Mouse (Mus musculus): ENCODE measurements around the gene Ggta1. TPM values are rescaled to one million over a fixed set of nuclear protein-coding genes. Genes with fewer than 3 reads are reported as not detected.

The Ggta1 gene
- polyA plus RNA-seq, 1 experiment from 2014 or later = 28.9 TPM

DNA sequence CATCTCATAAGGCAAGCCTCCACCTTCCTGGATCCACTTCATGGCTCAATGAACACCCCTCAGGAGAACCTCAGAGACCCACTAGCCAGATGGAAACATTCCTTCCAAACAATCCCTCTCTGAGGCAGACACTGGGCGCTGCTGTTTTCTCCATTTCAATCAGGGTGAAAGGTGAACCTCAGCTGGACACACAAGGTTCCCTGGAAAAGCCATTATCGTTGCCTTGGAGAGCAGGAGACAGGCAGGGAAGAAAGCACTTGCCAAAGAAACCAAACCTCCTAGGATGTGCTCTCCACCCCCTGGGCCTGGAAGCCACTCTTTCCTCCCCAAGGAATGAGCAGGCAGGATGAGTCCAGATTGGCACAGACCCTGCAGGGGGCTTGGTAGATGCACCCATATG is 35.5 kb downstream of the Ggta1 start:
- Histone ChIP-seq H3K9me3 (replicated peaks; ENCODE audit: control insufficient read depth, low read length) (no peaks in the 10 kb centered on the region), H3K27ac (ENCODE audit: low read length) (no peak overlapping the region), H3K27me3 (ENCODE audit: control insufficient read depth, insufficient read depth, low read length) (no peaks in the 10 kb centered on the region), H3K4me1 (ENCODE audit: control insufficient read depth, insufficient read depth, low read length) (peaks cover 18% of the 10 kb centered on the region), H3K9ac (ENCODE audit: low read length) (no peak overlapping the region), H3K4me3 (replicated peaks; ENCODE audit: low read length) (no peak overlapping the region), H3K4me2 (ENCODE audit: low read depth, low read length) (no peak overlapping the region), H3K36me3 (ENCODE audit: control insufficient read depth, insufficient read depth, low read length) (no peaks in the 10 kb centered on the region)
- 25% methylated on average over 2 of the region's 2 CpGs for WGBS
- ATAC-seq (ENCODE audit: insufficient read depth, low FRiP score) = no peak

DNA sequence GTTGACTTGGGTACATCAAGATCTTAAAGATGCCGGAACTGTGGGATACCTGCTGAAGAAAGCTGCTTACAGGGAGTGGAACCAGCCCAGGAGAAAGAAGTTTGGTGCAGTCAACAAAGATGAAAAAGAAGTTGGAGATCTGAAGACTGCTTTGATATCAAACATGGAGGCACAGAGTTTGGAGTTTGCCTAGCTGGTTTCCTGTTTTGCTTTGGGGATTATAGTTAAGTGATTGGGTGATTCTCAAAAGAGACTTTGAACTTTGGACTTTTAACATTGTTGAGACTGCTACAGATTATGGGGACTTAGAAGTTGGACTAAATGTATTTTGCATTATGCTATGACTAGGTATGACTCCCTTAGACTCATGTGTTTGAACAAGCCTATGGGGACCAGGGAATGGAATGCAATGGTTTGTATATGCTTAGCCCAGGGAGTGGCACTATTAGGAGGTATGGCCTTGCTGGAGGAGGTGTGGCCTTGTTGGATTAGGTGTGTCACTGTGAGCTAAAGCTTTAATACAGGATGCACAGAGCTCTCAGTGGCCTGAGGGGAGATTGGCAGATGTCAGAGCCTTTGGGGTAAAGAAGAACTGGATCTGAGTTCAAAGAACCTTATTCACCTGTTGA is 39.2 kb downstream of the Ggta1 start:
- H3K9ac ChIP-seq (ENCODE audit: low read length) = no peak overlapping the region
- no peak overlapping the region for H3K4me2 ChIP-seq (ENCODE audit: low read depth, low read length)
- 92% methylated on average over 1 of the region's 1 CpGs for WGBS
- no peaks in the 10 kb centered on the region for H3K4me1 ChIP-seq (ENCODE audit: control insufficient read depth, insufficient read depth, low read length)
- H3K27ac ChIP-seq (ENCODE audit: low read length) = 0 out of 2 replicates have a peak overlapping the region, but pooled peaks have one; percentile 6
- ATAC-seq (ENCODE audit: insufficient read depth, low FRiP score) = peak; percentile 76
- no peak overlapping the region for H3K4me3 ChIP-seq (replicated peaks; ENCODE audit: low read length)
- H3K36me3 ChIP-seq (ENCODE audit: control insufficient read depth, insufficient read depth, low read length) = peaks cover 17% of the 10 kb centered on the region
- H3K27me3 ChIP-seq (ENCODE audit: control insufficient read depth, insufficient read depth, low read length) = no peaks in the 10 kb centered on the region
- H3K9me3 ChIP-seq (replicated peaks; ENCODE audit: control insufficient read depth, low read length) = peaks cover 8% of the 10 kb centered on the region; the same call in 1 of the 2 replicates

DNA sequence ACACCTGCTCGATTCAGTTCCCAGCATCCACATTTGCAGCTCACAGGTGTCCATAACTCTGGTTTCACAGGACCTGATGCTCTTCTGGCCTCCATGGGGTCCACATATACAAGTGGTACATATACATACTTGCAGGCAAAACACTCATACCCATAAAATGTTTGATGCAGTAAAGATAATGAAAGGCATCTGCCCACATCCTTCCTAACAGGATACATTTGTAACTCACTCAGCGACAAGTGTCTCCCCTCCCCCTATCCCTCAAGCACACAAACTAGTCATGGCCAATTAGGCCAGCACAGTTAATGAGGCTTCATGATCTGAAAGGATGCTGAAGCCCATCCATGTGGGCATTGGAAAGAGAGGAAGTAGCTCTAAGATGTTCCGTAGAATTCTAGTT is 40.6 kb downstream of the Ggta1 start:
- H3K27me3 ChIP-seq (ENCODE audit: control insufficient read depth, insufficient read depth, low read length) = no peaks in the 10 kb centered on the region
- peaks cover 17% of the 10 kb centered on the region for H3K36me3 ChIP-seq (ENCODE audit: control insufficient read depth, insufficient read depth, low read length)
- ATAC-seq (ENCODE audit: insufficient read depth, low FRiP score) = no peak
- no peaks in the 10 kb centered on the region for H3K4me1 ChIP-seq (ENCODE audit: control insufficient read depth, insufficient read depth, low read length)
- peaks cover 8% of the 10 kb centered on the region; the same call in 1 of the 2 replicates for H3K9me3 ChIP-seq (replicated peaks; ENCODE audit: control insufficient read depth, low read length)
- H3K27ac ChIP-seq (ENCODE audit: low read length) = no peak overlapping the region
- H3K4me2 ChIP-seq (ENCODE audit: low read depth, low read length) = no peak overlapping the region
- H3K4me3 ChIP-seq (replicated peaks; ENCODE audit: low read length) = no peak overlapping the region
- H3K9ac ChIP-seq (ENCODE audit: low read length) = no peak overlapping the region
- WGBS = 88% methylated on average over 3 of the region's 3 CpGs

DNA sequence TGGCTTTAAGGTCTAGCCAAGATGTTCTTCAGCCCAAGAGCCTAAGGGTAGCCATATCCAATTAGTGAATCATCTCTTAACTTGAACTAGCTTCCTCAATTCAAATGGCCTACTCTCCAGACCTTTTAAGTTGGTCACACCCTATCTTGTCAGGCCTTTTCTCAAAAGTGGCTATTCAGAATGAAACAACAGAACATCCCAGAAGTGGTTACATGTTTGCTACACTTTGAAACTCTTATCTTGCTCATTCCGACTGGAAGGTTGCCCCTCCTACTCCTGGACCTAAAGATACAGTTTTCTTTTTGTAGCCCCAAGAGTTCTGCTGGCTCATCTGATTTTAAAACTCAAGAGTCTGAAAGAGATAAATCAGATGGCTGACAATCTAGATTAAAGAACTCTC is 42.4 kb downstream of the Ggta1 start:
- Histone ChIP-seq H3K27me3 (ENCODE audit: control insufficient read depth, insufficient read depth, low read length) (no peaks in the 10 kb centered on the region), H3K4me2 (ENCODE audit: low read depth, low read length) (no peak overlapping the region), H3K4me1 (ENCODE audit: control insufficient read depth, insufficient read depth, low read length) (no peaks in the 10 kb centered on the region), H3K9me3 (replicated peaks; ENCODE audit: control insufficient read depth, low read length) (peaks cover 8% of the 10 kb centered on the region; the same call in 1 of the 2 replicates), H3K36me3 (ENCODE audit: control insufficient read depth, insufficient read depth, low read length) (peaks cover 17% of the 10 kb centered on the region), H3K9ac (ENCODE audit: low read length) (no peak overlapping the region), H3K4me3 (replicated peaks; ENCODE audit: low read length) (no peak overlapping the region), H3K27ac (ENCODE audit: low read length) (no peak overlapping the region)
- no peak for ATAC-seq (ENCODE audit: insufficient read depth, low FRiP score)
- 70% methylated on average over 1 of the region's 1 CpGs for WGBS

DNA sequence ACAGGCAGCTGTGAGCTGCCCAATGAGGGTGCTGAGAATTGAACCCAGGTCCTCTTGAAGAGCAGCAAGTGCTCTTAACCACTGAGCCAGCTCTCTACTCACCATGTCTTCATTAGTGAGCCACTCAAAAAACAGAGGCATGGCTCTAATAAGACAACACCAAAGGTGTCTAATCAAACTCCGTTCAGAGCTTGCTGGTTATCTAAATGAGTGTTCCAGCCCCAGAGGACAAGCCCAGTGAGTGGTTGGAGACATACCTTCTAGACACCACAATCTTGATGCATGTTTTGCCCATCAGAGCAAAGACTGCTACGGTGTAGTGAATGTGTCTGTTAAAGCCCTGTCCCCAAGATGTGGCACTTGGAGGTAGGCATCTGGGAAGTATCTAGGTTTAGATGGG is 43.4 kb downstream of the Ggta1 start:
- Histone ChIP-seq H3K27ac (ENCODE audit: low read length) (no peak overlapping the region), H3K9me3 (replicated peaks; ENCODE audit: control insufficient read depth, low read length) (peaks cover 8% of the 10 kb centered on the region; the same call in 1 of the 2 replicates), H3K27me3 (ENCODE audit: control insufficient read depth, insufficient read depth, low read length) (no peaks in the 10 kb centered on the region), H3K36me3 (ENCODE audit: control insufficient read depth, insufficient read depth, low read length) (peaks cover 17% of the 10 kb centered on the region), H3K4me2 (ENCODE audit: low read depth, low read length) (no peak overlapping the region), H3K4me1 (ENCODE audit: control insufficient read depth, insufficient read depth, low read length) (no peaks in the 10 kb centered on the region), H3K9ac (ENCODE audit: low read length) (no peak overlapping the region), H3K4me3 (replicated peaks; ENCODE audit: low read length) (no peak overlapping the region)
- ATAC-seq (ENCODE audit: insufficient read depth, low FRiP score) = no peak
- 92% methylated on average over 2 of the region's 2 CpGs for WGBS

DNA sequence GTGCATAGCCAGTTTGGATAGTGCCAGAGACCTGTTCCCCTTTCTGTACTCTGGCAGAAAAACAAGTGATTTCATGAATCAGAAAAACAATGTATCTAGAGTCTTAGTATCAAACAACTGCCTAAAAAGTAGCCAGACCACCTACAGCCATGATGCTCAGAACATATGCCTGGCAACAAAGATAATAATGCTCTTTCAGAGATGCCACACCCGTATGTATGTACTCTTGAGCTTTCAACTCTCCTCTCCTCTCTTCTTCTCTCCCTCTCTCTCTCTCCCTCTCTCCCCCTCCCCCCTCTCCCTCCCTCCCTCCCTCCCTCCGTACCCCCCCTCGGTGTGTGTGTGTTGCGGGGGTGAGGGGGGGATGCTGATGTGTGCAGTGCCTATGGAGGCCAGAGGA is 43.8 kb downstream of the Ggta1 start:
- H3K9ac ChIP-seq (ENCODE audit: low read length) = no peak overlapping the region
- no peaks in the 10 kb centered on the region for H3K4me1 ChIP-seq (ENCODE audit: control insufficient read depth, insufficient read depth, low read length)
- H3K27me3 ChIP-seq (ENCODE audit: control insufficient read depth, insufficient read depth, low read length) = no peaks in the 10 kb centered on the region
- no peak overlapping the region for H3K27ac ChIP-seq (ENCODE audit: low read length)
- H3K4me2 ChIP-seq (ENCODE audit: low read depth, low read length) = no peak overlapping the region
- H3K4me3 ChIP-seq (replicated peaks; ENCODE audit: low read length) = no peak overlapping the region
- peaks cover 8% of the 10 kb centered on the region; the same call in 1 of the 2 replicates for H3K9me3 ChIP-seq (replicated peaks; ENCODE audit: control insufficient read depth, low read length)
- ATAC-seq (ENCODE audit: insufficient read depth, low FRiP score) = no peak
- peaks cover 17% of the 10 kb centered on the region for H3K36me3 ChIP-seq (ENCODE audit: control insufficient read depth, insufficient read depth, low read length)
- 91% methylated on average over 4 of the region's 4 CpGs for WGBS

DNA sequence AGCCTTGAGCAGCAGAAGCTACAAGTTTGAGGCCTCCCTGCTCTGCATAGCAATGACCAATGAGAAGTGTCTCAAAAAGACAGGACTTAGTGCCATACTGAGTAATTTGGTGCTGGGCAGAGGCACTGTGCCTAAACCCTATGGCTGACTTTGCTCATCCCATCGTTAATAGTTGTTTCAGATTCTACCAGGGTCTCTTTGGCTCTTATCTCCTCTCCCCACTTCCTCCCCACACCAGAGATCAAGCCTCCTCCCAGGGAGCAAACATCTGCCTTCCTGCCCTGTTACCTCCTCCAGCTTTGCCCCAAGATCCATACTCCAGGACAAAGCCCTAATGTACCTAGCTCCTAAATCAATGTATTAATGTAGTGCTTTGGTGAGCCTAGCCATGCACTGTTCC is 45.8 kb downstream of the Ggta1 start:
- Histone ChIP-seq H3K36me3 (ENCODE audit: control insufficient read depth, insufficient read depth, low read length) (peaks cover 14% of the 10 kb centered on the region), H3K27me3 (ENCODE audit: control insufficient read depth, insufficient read depth, low read length) (no peaks in the 10 kb centered on the region), H3K27ac (ENCODE audit: low read length) (no peak overlapping the region), H3K9ac (ENCODE audit: low read length) (no peak overlapping the region), H3K4me1 (ENCODE audit: control insufficient read depth, insufficient read depth, low read length) (no peaks in the 10 kb centered on the region; the same call in 1 of the 2 replicates), H3K4me3 (replicated peaks; ENCODE audit: low read length) (no peak overlapping the region), H3K4me2 (ENCODE audit: low read depth, low read length) (no peak overlapping the region), H3K9me3 (replicated peaks; ENCODE audit: control insufficient read depth, low read length) (peaks cover 8% of the 10 kb centered on the region; the same call in 1 of the 2 replicates)
- no peak for ATAC-seq (ENCODE audit: insufficient read depth, low FRiP score)
- 84% methylated on average over 1 of the region's 1 CpGs for WGBS

DNA sequence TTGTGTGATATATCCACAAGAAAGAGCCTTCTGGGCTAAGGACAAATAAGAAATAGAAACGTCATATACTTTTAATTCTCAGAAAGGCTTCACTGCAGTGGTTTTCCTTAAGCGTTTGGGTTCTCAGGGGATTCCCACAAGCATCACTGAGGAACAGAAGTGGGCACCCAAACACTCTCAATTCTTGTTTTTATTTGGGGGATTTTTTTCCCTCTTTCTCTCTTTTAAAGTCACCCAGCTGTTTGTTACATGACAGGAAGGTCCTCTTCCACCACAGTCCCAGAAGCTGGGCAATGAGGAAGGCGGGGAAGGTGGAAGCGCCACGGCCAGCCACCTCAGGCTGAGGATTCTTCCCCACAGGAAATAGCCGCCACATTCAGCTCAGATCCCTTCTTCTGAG is 46.6 kb downstream of the Ggta1 start:
- H3K4me3 ChIP-seq (replicated peaks; ENCODE audit: low read length) = no peak overlapping the region
- peaks cover 8% of the 10 kb centered on the region; the same call in 1 of the 2 replicates for H3K9me3 ChIP-seq (replicated peaks; ENCODE audit: control insufficient read depth, low read length)
- ATAC-seq (ENCODE audit: insufficient read depth, low FRiP score) = no peak
- 83% methylated on average over 6 of the region's 6 CpGs for WGBS
- no peaks in the 10 kb centered on the region; the same call in 1 of the 2 replicates for H3K4me1 ChIP-seq (ENCODE audit: control insufficient read depth, insufficient read depth, low read length)
- H3K27ac ChIP-seq (ENCODE audit: low read length) = no peak overlapping the region
- H3K36me3 ChIP-seq (ENCODE audit: control insufficient read depth, insufficient read depth, low read length) = peaks cover 8% of the 10 kb centered on the region
- H3K27me3 ChIP-seq (ENCODE audit: control insufficient read depth, insufficient read depth, low read length) = no peaks in the 10 kb centered on the region
- H3K9ac ChIP-seq (ENCODE audit: low read length) = no peak overlapping the region
- no peak overlapping the region for H3K4me2 ChIP-seq (ENCODE audit: low read depth, low read length)

DNA sequence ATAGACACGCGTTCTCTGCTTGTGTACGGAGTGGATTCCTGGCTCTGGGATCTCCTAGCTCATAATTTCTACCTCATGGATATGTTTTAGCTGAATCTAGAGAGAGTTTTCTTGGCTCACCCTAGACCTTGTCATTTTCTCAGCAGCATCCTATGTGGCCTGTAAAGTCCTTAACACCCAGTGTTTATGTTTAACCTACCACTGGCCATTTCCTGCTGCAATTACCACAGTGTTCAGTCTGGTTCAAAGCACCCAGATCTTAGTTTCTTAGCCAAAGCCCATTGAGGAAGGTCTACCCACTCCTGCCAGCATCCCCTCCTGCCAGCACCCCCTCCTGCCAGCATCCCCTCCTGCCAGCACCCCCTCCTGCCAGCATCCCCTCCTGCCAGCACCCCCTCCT is 50.2 kb downstream of the Ggta1 start:
- Histone ChIP-seq H3K4me3 (replicated peaks; ENCODE audit: low read length) (no peak overlapping the region), H3K9me3 (replicated peaks; ENCODE audit: control insufficient read depth, low read length) (no peaks in the 10 kb centered on the region), H3K9ac (ENCODE audit: low read length) (no peak overlapping the region), H3K36me3 (ENCODE audit: control insufficient read depth, insufficient read depth, low read length) (no peaks in the 10 kb centered on the region), H3K27me3 (ENCODE audit: control insufficient read depth, insufficient read depth, low read length) (no peaks in the 10 kb centered on the region), H3K4me2 (ENCODE audit: low read depth, low read length) (no peak overlapping the region), H3K27ac (ENCODE audit: low read length) (no peak overlapping the region), H3K4me1 (ENCODE audit: control insufficient read depth, insufficient read depth, low read length) (no peaks in the 10 kb centered on the region; the same call in 1 of the 2 replicates)
- WGBS = 87% methylated on average over 3 of the region's 3 CpGs
- no peak for ATAC-seq (ENCODE audit: insufficient read depth, low FRiP score)
